Mouse (Mus musculus): ENCODE data around the gene Abhd14a.

Abhd14a gene

GRCm38 (mm10) chr9:106469317-106469716, 21.8 kb upstream of the Abhd14a start:
- DNase-seq (ENCODE audit: low spot score), result no peak

GRCm38 (mm10) chr9:106467746-106468145, 20.3 kb upstream of the Abhd14a start:
- DNase-seq (ENCODE audit: low spot score), result no peak

GRCm38 (mm10) chr9:106466721-106467120, 19.2 kb upstream of the Abhd14a start:
- no peak for DNase-seq (ENCODE audit: low spot score)

- DNase-seq (ENCODE audit: low spot score), result no peak
Observed at GRCm38 (mm10) chr9:106465571-106466200, 18.2 kb upstream of the Abhd14a start, which contains the start of gene Gpr62. TSS of gene Gpr62 (minus strand) at chr9:106465938.

GRCm38 (mm10) chr9:106464751-106465541, 17.5 kb upstream of the Abhd14a start:
- no peak for DNase-seq (ENCODE audit: low spot score)

- DNase-seq (ENCODE audit: low spot score), result no peak
Observed at GRCm38 (mm10) chr9:106463122-106464063, 15.9 kb upstream of the Abhd14a start.

GRCm38 (mm10) chr9:106462430-106462800, 14.9 kb upstream of the Abhd14a start:
- DNase-seq (ENCODE audit: low spot score), result no peak

- DNase-seq (ENCODE audit: low spot score), result no peak
Observed at GRCm38 (mm10) chr9:106461641-106462429, 14.4 kb upstream of the Abhd14a start.

GRCm38 (mm10) chr9:106461026-106461415, 13.5 kb upstream of the Abhd14a start:
- DNase-seq (ENCODE audit: low spot score), result no peak

- DNase-seq (ENCODE audit: low spot score), result no peak
Observed at GRCm38 (mm10) chr9:106460401-106461025, 13.0 kb upstream of the Abhd14a start.

- DNase-seq (ENCODE audit: low spot score), result no peak
Observed at GRCm38 (mm10) chr9:106459946-106460345, 12.5 kb upstream of the Abhd14a start.

- no peak for DNase-seq (ENCODE audit: low spot score)
Observed at GRCm38 (mm10) chr9:106457920-106458319, 10.4 kb upstream of the Abhd14a start.

- no peak for DNase-seq (ENCODE audit: low spot score)
Observed at GRCm38 (mm10) chr9:106457163-106457559, 9.7 kb upstream of the Abhd14a start.

GRCm38 (mm10) chr9:106456325-106457162, 9.1 kb upstream of the Abhd14a start:
- DNase-seq (ENCODE audit: low spot score), result no peak

GRCm38 (mm10) chr9:106454888-106455681, 7.6 kb upstream of the Abhd14a start:
- DNase-seq (ENCODE audit: low spot score), result no peak

GRCm38 (mm10) chr9:106454071-106454761, 6.7 kb upstream of the Abhd14a start:
- no peak for DNase-seq (ENCODE audit: low spot score)

- DNase-seq (ENCODE audit: low spot score), result no peak
Observed at GRCm38 (mm10) chr9:106453271-106454070, 6.0 kb upstream of the Abhd14a start, which contains the start of gene Pcbp4. TSS of gene Pcbp4 (plus strand) at chr9:106453291.

- no peak for DNase-seq (ENCODE audit: low spot score)
Observed at GRCm38 (mm10) chr9:106452821-106453220, 5.3 kb upstream of the Abhd14a start.

Measured in spleen, adult 12 weeks (tissue).